Mouse (Mus musculus): ENCODE measurements around the gene Rab34.

The Rab34 gene

GRCm38 (mm10) chr11:78240193-78240857, 52.1 kb downstream of the Rab34 start:
- DNase-seq: peak in 1 of 2 experiments; percentile 23

Measured in lung, postnatal 4 days (tissue).